8 mouse cellular contexts compared by ENCODE assay signal in genomic region chr3:121171243-121171871, GRCm38 (mm10). TPM values are rescaled to one million over a fixed set of nuclear protein-coding genes. Genes with fewer than 3 reads are reported as not detected.
DNase-seq lines count a peak whose midpoint lies in the region; ATAC-seq and TF ChIP-seq lines count a peak whose summit lies in the region.

TSS of gene Rwdd3 (minus strand) at chr3:121171695.

- H3K4me1 ChIP-seq in MEL (ENCODE audit: control insufficient read depth in 1 of 2, insufficient read depth in 2 of 2, low read length in 2 of 2) = peaks cover 10 to 15% of the 10 kb centered on the region in 2 experiments; a peak in 3 of 4 replicates
- H3K4me1 ChIP-seq in cerebellum, adult 2 months (ENCODE audit: control insufficient read depth, insufficient read depth, low read length) = no peaks in the 10 kb centered on the region
- H3K4me1 ChIP-seq in hindbrain, embryonic 10.5 days (replicated peaks) = peaks cover 15% of the 10 kb centered on the region
- H3K4me1 ChIP-seq in lung, postnatal 0 days (ENCODE audit: insufficient read depth, low read depth, low read length) = no peaks in the 10 kb centered on the region

- no peaks in the 10 kb centered on the region for H3K9me3 ChIP-seq in MEL (replicated peaks; ENCODE audit: insufficient read depth, low read length)
- no peaks in the 10 kb centered on the region for H3K9me3 ChIP-seq in hindbrain, embryonic 10.5 days
- H3K9me3 ChIP-seq in lung, postnatal 0 days (ENCODE audit: low read length) = no peaks in the 10 kb centered on the region

- H3K79me2 ChIP-seq in MEL (ENCODE audit: control insufficient read depth, insufficient read depth, low read length, poor library complexity) = peaks cover 2% of the 10 kb centered on the region; the same call in 1 of the 2 replicates

- H3K9ac ChIP-seq in MEL (ENCODE audit: control insufficient read depth, low read depth, low read length, poor library complexity, severe bottlenecking) = peak within 1 kb of the TSS; percentile 85
- H3K9ac ChIP-seq in lung, postnatal 0 days (replicated peaks; ENCODE audit: low read depth) = peak within 1 kb of the TSS; percentile 27

- TF ChIP-seq CTCF in MEL (IDR thresholded peaks at IDR 0.05 in 2 of 3, conservative IDR thresholded peaks at IDR 0.05 in 1 of 3; ENCODE audit: control insufficient read depth in 1 of 3, insufficient read depth in 1 of 3, low read depth in 2 of 3, low read length in 3 of 3, poor library complexity in 1 of 3, severe bottlenecking in 1 of 3) = peak in 2 of 3 experiments; percentile 94 to 98; a peak in 5 of 6 replicates
- TF ChIP-seq CTCF in cerebellum, adult 2 months (IDR thresholded peaks at IDR 0.05; ENCODE audit: borderline replicate concordance, insufficient read depth, low read depth, low read length) = peak; percentile 75
- peak; percentile 95 for TF ChIP-seq CTCF in lung, postnatal 0 days (IDR thresholded peaks at IDR 0.05)

- TF ChIP-seq RAD21 in MEL (IDR thresholded peaks at IDR 0.05; ENCODE audit: low read depth, low read length) = peak; percentile 92

- H3K27me3 ChIP-seq in MEL (ENCODE audit: control insufficient read depth in 1 of 2, insufficient read depth in 2 of 2, low read length in 2 of 2) = no peaks in the 10 kb centered on the region
- H3K27me3 ChIP-seq in cerebellum, adult 2 months (ENCODE audit: control insufficient read depth, insufficient read depth, low read length) = no peaks in the 10 kb centered on the region
- no peaks in the 10 kb centered on the region for H3K27me3 ChIP-seq in hindbrain, embryonic 10.5 days (ENCODE audit: insufficient read depth, poor library complexity, severe bottlenecking)
- H3K27me3 ChIP-seq in lung, postnatal 0 days (replicated peaks; ENCODE audit: insufficient read depth, low read length) = no peaks in the 10 kb centered on the region

- peak within 1 kb of the TSS; percentile 90 for H3K27ac ChIP-seq in MEL (ENCODE audit: control insufficient read depth, low read depth, low read length)
- no peak within 1 kb of the TSS for H3K27ac ChIP-seq in cerebellum, adult 2 months (ENCODE audit: insufficient read depth, low read length)
- H3K27ac ChIP-seq in hindbrain, embryonic 10.5 days = peak within 1 kb of the TSS; percentile 90
- H3K27ac ChIP-seq in lung, postnatal 0 days (ENCODE audit: low read length) = peak within 1 kb of the TSS; percentile 39; the same call in 1 of the 2 replicates

- peak; percentile 95 for DNase-seq in MEL (ENCODE audit: low read depth, low spot score)
- peak; percentile 90 to 93 for DNase-seq in cerebellum, adult 2 months
- peak; percentile 85 for DNase-seq in forelimb bud, embryonic 11.5 days (ENCODE audit: low read depth, low spot score)
- peak; percentile 93 for DNase-seq in hindbrain, embryonic 10.5 days (ENCODE audit: low spot score)
- DNase-seq in layer of hippocampus, adult 9-11 months = peak; percentile 92
- peak; percentile 91 for DNase-seq in lung, postnatal 0 days (ENCODE audit: low spot score)
- DNase-seq in ovary, postnatal 14 days (ENCODE audit: low spot score) = peak; percentile 87
- peak; percentile 96 for DNase-seq in thymus, postnatal 14 days

- TF ChIP-seq EP300 in MEL (IDR thresholded peaks at IDR 0.05; ENCODE audit: low read depth in 1 of 2, low read length in 2 of 2) = no peak; a peak in 1 of 4 replicates
- no peak for TF ChIP-seq EP300 in lung, postnatal 0 days (IDR thresholded peaks at IDR 0.05)

- H3K4me3 ChIP-seq in MEL (ENCODE audit: control insufficient read depth in 1 of 2, insufficient read depth in 1 of 2, low read depth in 2 of 2, low read length in 2 of 2) = peak within 1 kb of the TSS; percentile 76 to 86
- peak within 1 kb of the TSS; percentile 94 for H3K4me3 ChIP-seq in cerebellum, adult 2 months (replicated peaks; ENCODE audit: insufficient read depth, low read depth, low read length)
- peak within 1 kb of the TSS; percentile 73 for H3K4me3 ChIP-seq in hindbrain, embryonic 10.5 days
- H3K4me3 ChIP-seq in lung, postnatal 0 days (ENCODE audit: low read depth, low read length) = peak within 1 kb of the TSS; percentile 57

- under 1% methylated on average over 40 of the region's 40 CpGs for WGBS in cerebellum, adult 2 months
- under 1% methylated on average over 40 of the region's 40 CpGs for WGBS in hindbrain, embryonic 10.5 days
- 2% methylated on average over 40 of the region's 40 CpGs for WGBS in lung, postnatal 0 days

- ATAC-seq in lung, postnatal 0 days = peak; percentile 96

- peak; percentile 63 to 77; a peak in 2 of 4 replicates for TF ChIP-seq POLR2A in MEL (IDR thresholded peaks at IDR 0.05; ENCODE audit: control insufficient read depth in 1 of 2, insufficient read depth in 1 of 2, low read depth in 1 of 2, low read length in 2 of 2, poor library complexity in 1 of 2)
- TF ChIP-seq POLR2A in cerebellum, adult 2 months (IDR thresholded peaks at IDR 0.05; ENCODE audit: borderline replicate concordance, insufficient read depth, low read length) = 0 out of 2 replicates have a peak, but pooled peaks have one; percentile 28

- peak within 1 kb of the TSS; percentile 86 for H3K4me2 ChIP-seq in lung, postnatal 0 days (replicated peaks; ENCODE audit: low read depth, low read length)

- peaks cover 0 to 19% of the 10 kb centered on the region in 2 experiments; a peak in 2 of 4 replicates for H3K36me3 ChIP-seq in MEL (ENCODE audit: control insufficient read depth in 1 of 2, insufficient read depth in 2 of 2, low read length in 2 of 2)
- H3K36me3 ChIP-seq in hindbrain, embryonic 10.5 days = no peaks in the 10 kb centered on the region
- H3K36me3 ChIP-seq in lung, postnatal 0 days (ENCODE audit: insufficient read depth, low read length) = no peaks in the 10 kb centered on the region

TF ChIP-seq in MEL, 35 proteins besides CTCF, POLR2A, EP300 and RAD21:
- TF ChIP-seq ZC3H11A (IDR thresholded peaks at IDR 0.05; ENCODE audit: low read depth, low read length) (peak; percentile 44; the same call in 1 of the 2 replicates), KAT2A (conservative IDR thresholded peaks at IDR 0.05; ENCODE audit: low read depth, low read length) (no peak; the same call in 1 of the 2 replicates), ZKSCAN1 (IDR thresholded peaks at IDR 0.05; ENCODE audit: low read depth, low read length) (no peak), SMC3 (IDR thresholded peaks at IDR 0.05; ENCODE audit: low read depth, low read length) (peak; percentile 78), SIN3A (IDR thresholded peaks at IDR 0.05; ENCODE audit: low read length) (peak; percentile 89), MAZ (IDR thresholded peaks at IDR 0.05; ENCODE audit: low read depth, low read length) (peak; percentile 87), GATA1 (IDR thresholded peaks at IDR 0.05; ENCODE audit: low read depth, low read length) (no peak), RCOR1 (IDR thresholded peaks at IDR 0.05; ENCODE audit: low read depth, low read length) (no peak), JUND (IDR thresholded peaks at IDR 0.05; ENCODE audit: low read depth, low read length) (no peak), TCF12 (IDR thresholded peaks at IDR 0.05; ENCODE audit: low read depth, low read length) (peak; percentile 54), MAX (IDR thresholded peaks at IDR 0.05; ENCODE audit: low read length) (peak; percentile 80), GABPA (IDR thresholded peaks at IDR 0.05; ENCODE audit: low read depth, low read length) (no peak), ELF1 (IDR thresholded peaks at IDR 0.05; ENCODE audit: low read depth, low read length) (peak; percentile 82), TAL1 (IDR thresholded peaks at IDR 0.05; ENCODE audit: low read length) (peak; percentile 28; the same call in 1 of the 2 replicates), ZNF384 (IDR thresholded peaks at IDR 0.05; ENCODE audit: low read depth, low read length) (no peak), NELFE (IDR thresholded peaks at IDR 0.05; ENCODE audit: low read depth, low read length) (peak; percentile 47), CHD2 (IDR thresholded peaks at IDR 0.05; ENCODE audit: low read length) (no peak), UBTF (IDR thresholded peaks at IDR 0.05; ENCODE audit: borderline replicate concordance, insufficient read depth, low read depth, low read length) (no peak), CHD1 (IDR thresholded peaks at IDR 0.05; ENCODE audit: low read depth, low read length) (no peak), ZMIZ1 (IDR thresholded peaks at IDR 0.05; ENCODE audit: low read depth, low read length) (no peak), ETS1 (IDR thresholded peaks at IDR 0.05; ENCODE audit: low read depth, low read length) (peak; percentile 55), USF2 (IDR thresholded peaks at IDR 0.05; ENCODE audit: borderline replicate concordance in 1 of 2, insufficient read depth in 1 of 2, low read depth in 1 of 2, low read length in 2 of 2) (no peak), USF1 (IDR thresholded peaks at IDR 0.05; ENCODE audit: low read depth, low read length) (peak; percentile 44; the same call in 1 of the 2 replicates), BHLHE40 (IDR thresholded peaks at IDR 0.05; ENCODE audit: borderline replicate concordance, low read depth, low read length) (no peak), MYC (IDR thresholded peaks at IDR 0.05; ENCODE audit: low read depth, low read length) (peak; percentile 61; the same call in 1 of the 2 replicates), HCFC1 (IDR thresholded peaks at IDR 0.05; ENCODE audit: low read depth, low read length) (peak; percentile 78), MEF2A (IDR thresholded peaks at IDR 0.05; ENCODE audit: extremely low read depth, insufficient replicate concordance, low read depth, low read length, poor library complexity, severe bottlenecking) (no peak), MYB (IDR thresholded peaks at IDR 0.05; ENCODE audit: low read depth, low read length) (no peak), MXI1 (IDR thresholded peaks at IDR 0.05; ENCODE audit: low read depth, low read length) (peak; percentile 97), E2F4 (IDR thresholded peaks at IDR 0.05; ENCODE audit: borderline replicate concordance, low read depth, low read length) (no peak), POLR2AphosphoS5 (IDR thresholded peaks at IDR 0.05; ENCODE audit: borderline replicate concordance, low read depth, low read length) (no peak), NRF1 (IDR thresholded peaks at IDR 0.05; ENCODE audit: insufficient read depth, low read depth, low read length, poor library complexity, severe bottlenecking) (peak; percentile 50; the same call in 1 of the 2 replicates)

RNA-seq across cellular contexts. Expression of gene Rwdd3, which starts in this region (rescaled TPM):
- 4.1 and 4.2 TPM in 2 replicates for total RNA-seq in MEL (2012; rRNA removed)
- polyA plus RNA-seq in MEL (2012; ENCODE audit: insufficient read depth in 1 of 2, insufficient read length in 2 of 2, low read depth in 1 of 2, low replicate concordance in 2 of 2, missing spikeins in 1 of 2) = 1 to 10 TPM in 1 of 2 experiments, not detected in 1; 4.8 TPM
- polyA plus RNA-seq in cerebellum, adult 2 months (2012; rRNA removed) = 5.2 and 5.4 TPM in 2 replicates
- polyA plus RNA-seq in hindbrain, embryonic 10.5 days (2016; fragmentation: Nextera tagmentation; extraction: Ambion mirVana) = 3.2 and 3.6 TPM in 2 replicates
- 5.1 and 6.2 TPM in 2 replicates for polyA plus RNA-seq in lung, postnatal 0 days (2015; fragmentation: Nextera tagmentation; extraction: Ambion mirVana)
